Mouse (Mus musculus) lung, embryonic 16.5 days (tissue): ENCODE results near the gene Nfix. TPM values are rescaled to one million over a fixed set of nuclear protein-coding genes. Genes with fewer than 3 reads are reported as not detected.

Experiments used
- ATAC-seq: fragments of 200-750 bp; cut with Nextera tagmentation; 2 replicates; pipeline ENCODE4 v1.8.0; 2017; ENCODE audit warnings: low read depth, mild to moderate bottlenecking, moderate library complexity
- H3K27ac ChIP-seq: fragments of 300-500 bp; sonication (generic); 2 replicates; pipeline ENCODE4 v1.5.1; 2014; ENCODE audit warnings: mild to moderate bottlenecking, control low read depth, low read length
- H3K27me3 ChIP-seq: fragments of 300-500 bp; sonication (generic); 2 replicates; pipeline ENCODE4 v1.6.1; 2014; ENCODE audit warnings: low read depth, low read length, mixed read lengths; ENCODE audit not compliant: control insufficient read depth, insufficient read depth
- H3K36me3 ChIP-seq: fragments of 300-500 bp; sonication (generic); 2 replicates; pipeline ENCODE4 v1.6.1; 2014; ENCODE audit warnings: low read length; ENCODE audit not compliant: control insufficient read depth, insufficient read depth
- H3K4me1 ChIP-seq: fragments of 300-500 bp; sonication (generic); replicated peaks from 2 replicates; pipeline ENCODE4 v1.6.1; 2014; ENCODE audit warnings: low read length, mixed read lengths; ENCODE audit not compliant: control insufficient read depth, insufficient read depth
- H3K4me2 ChIP-seq: fragments of 300-500 bp; sonication (generic); 2 replicates; pipeline ENCODE4 v1.6.1; 2014; ENCODE audit warnings: low read depth, low read length, control low read depth
- H3K4me3 ChIP-seq: fragments of 300-500 bp; sonication (generic); 2 replicates; pipeline ENCODE4 v1.5.1; 2014; ENCODE audit warnings: mild to moderate bottlenecking, low read length, control low read depth
- H3K9ac ChIP-seq: fragments of 300-500 bp; sonication (generic); 2 replicates; pipeline ENCODE4 v1.6.1; 2014; ENCODE audit warnings: low read length, control low read depth
- H3K9me3 ChIP-seq: fragments of 300-500 bp; sonication (generic); 2 replicates; pipeline ENCODE4 v1.6.1; 2016; ENCODE audit warnings: low read length; ENCODE audit not compliant: control insufficient read depth
- WGBS: fragments of 180-500 bp; shearing (Covaris S2); extraction: QIAGEN DNeasy Blood & Tissue Kit; methylation state at CpG from one replicate; pipeline ENCODE4 v1.1.7; 2014; 5-methylcytosine and 5-hydroxymethylcytosine counted together
- polyA plus RNA-seq: library from polyadenylated mRNA; unstranded; fragments of >200 nt; fragmentation: Nextera tagmentation; extraction: Ambion mirVana; gene quantifications from 2 replicates; pipeline ENCODE4 v1.2.1, GENCODE M21; 2015

Nfix gene
- polyA plus RNA-seq, 1 experiment from 2014 or later = 43.9 TPM

- H3K4me3 ChIP-seq = no peak overlapping the region
- H3K27ac ChIP-seq = peak overlapping the region; percentile 70
- no peak overlapping the region for H3K4me2 ChIP-seq
- H3K27me3 ChIP-seq = no peaks in the 10 kb centered on the region
- H3K4me1 ChIP-seq = peaks cover 71% of the 10 kb centered on the region
- no peak for ATAC-seq
- H3K9ac ChIP-seq = no peak overlapping the region
- H3K9me3 ChIP-seq = no peaks in the 10 kb centered on the region
- H3K36me3 ChIP-seq = no peaks in the 10 kb centered on the region
- WGBS = 10% methylated on average over 1 of the region's 1 CpGs
These were observed 60.8 kb downstream of the Nfix start for GRCm38 (mm10) chr8:84739401-84739742.

DNA sequence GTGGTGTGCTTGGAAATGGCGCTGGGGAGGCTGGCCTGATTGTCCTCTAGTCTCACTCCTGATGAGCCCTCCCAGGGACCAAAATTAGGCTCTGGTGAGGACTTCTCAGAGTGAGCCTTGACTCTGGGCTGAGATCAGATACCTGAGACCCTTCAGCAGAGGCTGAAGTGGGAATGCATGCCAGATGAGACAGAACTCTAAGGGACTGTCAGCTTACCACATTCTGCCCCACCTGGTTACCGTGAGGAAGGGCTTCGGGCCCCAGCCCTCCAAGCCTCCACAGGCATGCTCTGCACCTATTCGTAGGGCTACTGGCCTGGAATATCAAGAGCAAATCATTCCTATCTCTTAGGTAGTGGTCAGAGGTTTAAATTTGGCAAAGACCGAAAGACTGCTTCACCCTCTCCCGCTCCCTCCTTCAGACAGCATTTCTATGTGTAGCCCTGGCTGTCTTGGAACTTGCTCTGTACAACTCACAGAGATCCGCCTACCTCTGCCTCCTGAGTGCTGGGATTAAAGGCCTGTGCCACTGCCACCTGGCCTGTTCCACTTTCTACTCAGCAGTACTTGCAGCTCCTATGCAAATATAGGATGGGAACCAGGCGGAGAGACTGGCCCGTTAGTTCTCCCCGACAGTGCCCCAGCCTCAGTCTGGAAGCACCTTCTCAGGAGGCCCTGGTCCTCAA is 61.3 kb downstream of the Nfix start:
- Histone ChIP-seq H3K27ac (peak overlapping the region; percentile 70), H3K9ac (peak overlapping the region; percentile 55; the same call in 1 of the 2 replicates), H3K4me3 (no peak overlapping the region), H3K9me3 (no peaks in the 10 kb centered on the region), H3K4me1 (peaks cover 68% of the 10 kb centered on the region), H3K4me2 (no peak overlapping the region), H3K27me3 (no peaks in the 10 kb centered on the region), H3K36me3 (no peaks in the 10 kb centered on the region)
- ATAC-seq = no peak
- WGBS = 59% methylated on average over 10 of the region's 10 CpGs

DNA sequence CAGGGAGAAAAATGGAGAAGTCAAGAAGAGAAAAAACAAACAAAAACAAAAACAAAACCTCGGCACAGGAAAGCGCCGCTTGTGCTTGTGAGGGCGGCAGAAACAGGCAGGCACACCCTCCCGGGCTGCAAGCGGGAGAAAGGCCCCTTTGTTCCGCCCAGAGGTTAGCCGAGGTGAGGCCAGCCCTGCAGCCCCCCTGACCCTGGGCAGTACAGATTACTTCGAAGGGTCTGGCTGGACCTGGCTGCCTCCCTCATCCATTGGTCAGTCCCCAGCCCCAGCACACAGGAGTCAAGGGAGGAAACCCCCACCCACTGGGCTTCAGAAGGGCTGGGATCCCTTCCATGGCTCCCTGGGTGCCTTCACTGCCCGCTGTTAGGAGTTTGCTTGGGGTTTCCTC is 61.9 kb downstream of the Nfix start:
- Histone ChIP-seq H3K9ac (peak overlapping the region; percentile 55), H3K27ac (peak overlapping the region; percentile 70), H3K27me3 (no peaks in the 10 kb centered on the region)

DNA sequence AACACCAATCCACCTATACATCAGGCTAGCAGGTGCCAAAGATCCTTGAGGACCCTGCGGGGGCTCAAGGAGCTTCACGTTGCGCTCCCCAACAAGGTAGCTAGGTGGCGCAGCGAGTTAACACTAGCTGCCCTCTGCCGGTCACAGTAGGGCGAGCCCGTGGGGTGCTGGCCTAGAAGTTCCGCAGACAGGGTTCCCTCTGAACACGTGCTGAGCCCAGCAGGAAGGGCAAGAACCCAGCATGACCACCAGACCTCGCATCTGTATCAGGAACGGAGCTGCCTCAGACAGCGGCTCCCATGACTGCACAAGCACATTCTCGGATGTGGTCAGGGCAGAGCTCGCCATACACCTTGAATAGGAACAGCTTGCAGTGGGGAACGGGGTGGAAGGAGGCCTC is 62.5 kb downstream of the Nfix start:
- ATAC-seq = peak; percentile 29
- Histone ChIP-seq H3K4me2 (peak overlapping the region; percentile 40; the same call in 1 of the 2 replicates), H3K9me3 (no peaks in the 10 kb centered on the region), H3K4me1 (peaks cover 68% of the 10 kb centered on the region), H3K27ac (no peak overlapping the region), H3K9ac (no peak overlapping the region), H3K27me3 (no peaks in the 10 kb centered on the region), H3K36me3 (no peaks in the 10 kb centered on the region), H3K4me3 (no peak overlapping the region)
- WGBS = 7% methylated on average over 16 of the region's 16 CpGs

More for the DNA sequence above, 61.9 kb downstream of the Nfix start:
- H3K36me3 ChIP-seq = no peaks in the 10 kb centered on the region
- ATAC-seq = no peak
- no peaks in the 10 kb centered on the region for H3K9me3 ChIP-seq
- no peak overlapping the region for H3K4me2 ChIP-seq
- peaks cover 68% of the 10 kb centered on the region for H3K4me1 ChIP-seq
- 31% methylated on average over 10 of the region's 10 CpGs for WGBS
- H3K4me3 ChIP-seq = no peak overlapping the region

DNA sequence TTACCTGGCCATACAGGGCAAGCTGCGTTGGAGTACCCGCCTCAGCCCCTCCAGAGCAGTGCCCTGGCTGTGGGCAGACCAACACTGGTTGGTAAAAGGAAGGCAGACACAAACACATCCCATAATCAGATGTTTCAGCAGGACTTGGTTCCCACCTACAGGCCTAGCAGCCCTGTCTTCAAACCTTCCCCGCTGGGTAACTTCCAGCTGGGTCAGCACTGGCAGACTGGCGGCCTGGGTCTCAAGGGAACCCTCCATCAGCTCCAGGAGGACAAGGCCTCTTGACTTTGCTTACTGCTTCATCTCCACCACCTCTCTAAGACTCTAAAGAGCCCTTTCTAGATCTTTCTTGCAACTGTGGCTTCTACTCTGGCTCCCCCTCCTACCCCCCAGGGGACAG is 63.6 kb downstream of the Nfix start:
- no peak overlapping the region for H3K9ac ChIP-seq
- no peak for ATAC-seq
- H3K36me3 ChIP-seq = no peaks in the 10 kb centered on the region
- H3K4me3 ChIP-seq = no peak overlapping the region
- H3K27me3 ChIP-seq = no peaks in the 10 kb centered on the region
- 90% methylated on average over 4 of the region's 4 CpGs for WGBS
- H3K4me1 ChIP-seq = peaks cover 68% of the 10 kb centered on the region
- no peaks in the 10 kb centered on the region for H3K9me3 ChIP-seq
- H3K4me2 ChIP-seq = no peak overlapping the region
- H3K27ac ChIP-seq = no peak overlapping the region

DNA sequence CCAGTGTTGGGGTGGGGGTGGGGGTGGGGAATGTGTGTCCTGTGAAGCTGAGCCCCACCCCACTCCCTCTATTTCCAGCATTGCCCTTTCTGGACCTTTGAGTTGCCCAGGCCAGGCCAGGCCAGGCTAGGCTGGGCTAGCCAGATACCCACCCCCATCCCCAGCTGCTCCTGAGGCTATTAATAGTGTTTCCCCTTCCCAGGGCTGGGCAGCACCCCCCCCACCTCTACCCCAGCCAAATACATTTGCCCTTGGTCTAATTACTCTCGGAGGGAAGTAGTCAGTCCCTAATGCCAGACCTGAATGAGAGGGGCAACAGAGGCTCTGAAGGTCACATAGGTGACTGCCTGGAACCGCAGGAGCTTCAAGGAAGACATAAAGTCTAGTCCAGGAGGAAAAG is 64.5 kb downstream of the Nfix start:
- WGBS = 69% methylated on average over 2 of the region's 2 CpGs

DNA sequence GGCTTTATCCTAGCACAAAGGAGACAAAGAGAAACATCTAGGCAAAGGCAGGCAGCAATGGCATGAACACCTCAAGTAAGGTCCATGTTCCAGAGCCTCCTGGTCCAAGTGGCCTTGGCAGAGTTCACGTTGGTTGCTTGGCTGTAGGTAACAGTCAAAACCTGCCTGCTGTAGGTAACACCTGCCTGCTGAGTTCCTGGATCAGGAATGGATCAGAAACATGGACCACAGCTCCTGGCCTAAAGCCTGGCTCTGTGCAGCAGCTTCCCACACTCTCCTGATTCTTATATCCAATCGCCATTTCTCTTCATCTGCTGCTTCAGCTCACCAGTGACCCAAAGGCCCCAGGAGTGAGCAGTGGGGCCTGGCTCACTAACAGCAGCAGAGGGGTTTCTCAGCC is 65.5 kb downstream of the Nfix start:
- Histone ChIP-seq H3K36me3 (no peaks in the 10 kb centered on the region), H3K9ac (no peak overlapping the region), H3K4me1 (peaks cover 68% of the 10 kb centered on the region), H3K27ac (no peak overlapping the region), H3K9me3 (no peaks in the 10 kb centered on the region), H3K27me3 (no peaks in the 10 kb centered on the region), H3K4me2 (no peak overlapping the region), H3K4me3 (no peak overlapping the region)
- WGBS = 78% methylated on average over 2 of the region's 2 CpGs
- no peak for ATAC-seq

More for the DNA sequence above, 64.5 kb downstream of the Nfix start:
- H3K4me3 ChIP-seq = no peak overlapping the region
- no peaks in the 10 kb centered on the region for H3K27me3 ChIP-seq
- peaks cover 68% of the 10 kb centered on the region for H3K4me1 ChIP-seq
- H3K9me3 ChIP-seq = no peaks in the 10 kb centered on the region
- no peak overlapping the region for H3K9ac ChIP-seq
- no peaks in the 10 kb centered on the region for H3K36me3 ChIP-seq
- no peak overlapping the region for H3K27ac ChIP-seq
- no peak overlapping the region for H3K4me2 ChIP-seq
- no peak for ATAC-seq

GRCm38 (mm10) chr8:84733959-84734358 is 66.2 kb downstream of the Nfix start:
- ATAC-seq = no peak
- 88% methylated on average over 6 of the region's 6 CpGs for WGBS
- Histone ChIP-seq H3K27me3 (no peaks in the 10 kb centered on the region), H3K4me2 (no peak overlapping the region), H3K9ac (no peak overlapping the region), H3K4me1 (peaks cover 65% of the 10 kb centered on the region), H3K4me3 (no peak overlapping the region), H3K27ac (no peak overlapping the region), H3K36me3 (no peaks in the 10 kb centered on the region), H3K9me3 (no peaks in the 10 kb centered on the region)

- peak overlapping the region; percentile 29; the same call in 1 of the 2 replicates for H3K9ac ChIP-seq
- H3K9me3 ChIP-seq = no peaks in the 10 kb centered on the region
- H3K27me3 ChIP-seq = no peaks in the 10 kb centered on the region
- no peaks in the 10 kb centered on the region for H3K36me3 ChIP-seq
- H3K4me1 ChIP-seq = peaks cover 58% of the 10 kb centered on the region
- 0 out of 2 replicates have a peak overlapping the region, but pooled peaks have one; percentile 4 for H3K4me2 ChIP-seq
- no peak overlapping the region for H3K4me3 ChIP-seq
- 37% methylated on average over 6 of the region's 6 CpGs for WGBS
- H3K27ac ChIP-seq = peak overlapping the region; percentile 87; the same call in 1 of the 2 replicates
- ATAC-seq = no peak
These were observed 67.1 kb downstream of the Nfix start for GRCm38 (mm10) chr8:84732996-84733395.
